Mouse (Mus musculus) limb, embryonic 11.5 days (tissue): ENCODE measurements at regions not wholly inside any gene's neighbourhood (a gene's known extent, or its start where the extent isn't known, plus 50 kb on each side); places are given as distances from the start of the nearest gene placed in this dataset.

Experiments
- ATAC-seq: fragments of 200-750 bp; cut with Nextera tagmentation; 2 replicates; pipeline ENCODE4 v1.8.0; 2017; ENCODE audit warnings: low read depth; ENCODE audit not compliant: insufficient number of reproducible peaks, low FRiP score, low TSS enrichment
- DNase-seq: peaks from one replicate; pipeline ENCODE4 v3.0.0-alpha.2; 2015; ENCODE audit warnings: low spot score
- H3K27ac ChIP-seq: fragments of 300-500 bp; sonication (generic); replicated peaks from 2 replicates; pipeline ENCODE4 v1.5.1; 2014; ENCODE audit warnings: low read depth, mild to moderate bottlenecking, low read length
- H3K27me3 ChIP-seq: fragments of 300-500 bp; sonication (generic); 2 replicates; pipeline ENCODE4 v1.6.1; 2014; ENCODE audit warnings: mild to moderate bottlenecking, low read length, mixed read lengths; ENCODE audit not compliant: control insufficient read depth, insufficient read depth
- H3K36me3 ChIP-seq: fragments of 300-500 bp; sonication (generic); 2 replicates; pipeline ENCODE4 v1.6.1; 2014; ENCODE audit warnings: mild to moderate bottlenecking, low read length, moderate library complexity, mixed read lengths; ENCODE audit not compliant: control insufficient read depth, insufficient read depth
- H3K4me1 ChIP-seq: fragments of 300-500 bp; sonication (generic); 2 replicates; pipeline ENCODE4 v1.6.1; 2014; ENCODE audit warnings: low read length, mixed read lengths; ENCODE audit not compliant: control insufficient read depth, insufficient read depth
- H3K4me2 ChIP-seq: fragments of 300-500 bp; sonication (generic); 2 replicates; pipeline ENCODE4 v1.6.1; 2014; ENCODE audit warnings: low read depth, mild to moderate bottlenecking, moderate library complexity; ENCODE audit not compliant: severe bottlenecking
- H3K4me3 ChIP-seq: fragments of 300-500 bp; sonication (generic); 2 replicates; pipeline ENCODE4 v1.5.1; 2014; ENCODE audit warnings: low read depth, low read length
- H3K9ac ChIP-seq: fragments of 300-500 bp; sonication (generic); 2 replicates; pipeline ENCODE4 v1.6.1; 2014; ENCODE audit warnings: mild to moderate bottlenecking, low read length
- H3K9me3 ChIP-seq: fragments of 300-500 bp; sonication (generic); 2 replicates; pipeline ENCODE4 v1.6.1; 2016; ENCODE audit warnings: low read length; ENCODE audit not compliant: control insufficient read depth
- WGBS: fragments of 180-500 bp; shearing (Covaris S2); extraction: QIAGEN DNeasy Blood & Tissue Kit; methylation state at CpG from one replicate; pipeline ENCODE4 v1.1.7; 2014; 5-methylcytosine and 5-hydroxymethylcytosine counted together

- no peak overlapping the region for H3K27ac ChIP-seq
- no peak for DNase-seq
- no peaks in the 10 kb centered on the region for H3K27me3 ChIP-seq
- H3K4me2 ChIP-seq, result no peak overlapping the region
- no peak for ATAC-seq
- no peak overlapping the region for H3K4me3 ChIP-seq
- no peaks in the 10 kb centered on the region for H3K9me3 ChIP-seq
- H3K4me1 ChIP-seq, result no peaks in the 10 kb centered on the region
- 40% methylated on average over 2 of the region's 2 CpGs for WGBS
- H3K36me3 ChIP-seq, result no peaks in the 10 kb centered on the region
- H3K9ac ChIP-seq, result no peak overlapping the region
Measured at GRCm38 (mm10) chr14:71660166-71660565, 831.5 kb downstream of the Gm9195 start.

- DNase-seq (no peak), ATAC-seq (no peak)
- whole genome bisulfite sequencing, result 41% methylated on average over 3 of the region's 3 CpGs
Measured at GRCm38 (mm10) chr14:71654785-71655627, 836.6 kb downstream of the Gm9195 start.

GRCm38 (mm10) chr14:71642536-71642935 is 849.1 kb downstream of the Gm9195 start:
- no peak overlapping the region for H3K4me2 ChIP-seq
- no peaks in the 10 kb centered on the region for H3K36me3 ChIP-seq
- H3K4me3 ChIP-seq, result no peak overlapping the region
- WGBS, result 98% methylated on average over 1 of the region's 1 CpGs
- H3K27me3 ChIP-seq, result no peaks in the 10 kb centered on the region
- no peak for DNase-seq
- no peaks in the 10 kb centered on the region for H3K9me3 ChIP-seq
- H3K4me1 ChIP-seq, result no peaks in the 10 kb centered on the region
- no peak for ATAC-seq
- H3K27ac ChIP-seq, result no peak overlapping the region
- H3K9ac ChIP-seq, result no peak overlapping the region

More at GRCm38 (mm10) chr14:71654785-71655627, 836.6 kb downstream of the Gm9195 start:
- Histone ChIP-seq H3K4me1 (no peaks in the 10 kb centered on the region), H3K4me3 (no peak overlapping the region), H3K4me2 (no peak overlapping the region), H3K9me3 (no peaks in the 10 kb centered on the region), H3K27me3 (no peaks in the 10 kb centered on the region), H3K36me3 (no peaks in the 10 kb centered on the region), H3K27ac (no peak overlapping the region), H3K9ac (no peak overlapping the region)

- H3K4me2 ChIP-seq, result no peak overlapping the region
- no peaks in the 10 kb centered on the region for H3K9me3 ChIP-seq
- WGBS, result 90% methylated on average over 1 of the region's 1 CpGs
- ATAC-seq (no peak), DNase-seq (no peak)
- no peaks in the 10 kb centered on the region for H3K36me3 ChIP-seq
- no peak overlapping the region for H3K4me3 ChIP-seq
- H3K27me3 ChIP-seq, result no peaks in the 10 kb centered on the region
- no peak overlapping the region for H3K27ac ChIP-seq
- H3K4me1 ChIP-seq, result no peaks in the 10 kb centered on the region
- no peak overlapping the region for H3K9ac ChIP-seq
Measured at GRCm38 (mm10) chr14:71639083-71639482, 852.6 kb downstream of the Gm9195 start.

GRCm38 (mm10) chr14:71635091-71635490 is 856.5 kb downstream of the Gm9195 start:
- DNase-seq (no peak), ATAC-seq (no peak)
- H3K27me3 ChIP-seq, result no peaks in the 10 kb centered on the region
- whole genome bisulfite sequencing, result 97% methylated on average over 1 of the region's 1 CpGs
- no peaks in the 10 kb centered on the region for H3K4me1 ChIP-seq
- H3K4me2 ChIP-seq, result no peak overlapping the region
- no peak overlapping the region for H3K27ac ChIP-seq
- no peaks in the 10 kb centered on the region for H3K9me3 ChIP-seq
- no peak overlapping the region for H3K4me3 ChIP-seq
- no peak overlapping the region for H3K9ac ChIP-seq
- no peaks in the 10 kb centered on the region for H3K36me3 ChIP-seq

DNA sequence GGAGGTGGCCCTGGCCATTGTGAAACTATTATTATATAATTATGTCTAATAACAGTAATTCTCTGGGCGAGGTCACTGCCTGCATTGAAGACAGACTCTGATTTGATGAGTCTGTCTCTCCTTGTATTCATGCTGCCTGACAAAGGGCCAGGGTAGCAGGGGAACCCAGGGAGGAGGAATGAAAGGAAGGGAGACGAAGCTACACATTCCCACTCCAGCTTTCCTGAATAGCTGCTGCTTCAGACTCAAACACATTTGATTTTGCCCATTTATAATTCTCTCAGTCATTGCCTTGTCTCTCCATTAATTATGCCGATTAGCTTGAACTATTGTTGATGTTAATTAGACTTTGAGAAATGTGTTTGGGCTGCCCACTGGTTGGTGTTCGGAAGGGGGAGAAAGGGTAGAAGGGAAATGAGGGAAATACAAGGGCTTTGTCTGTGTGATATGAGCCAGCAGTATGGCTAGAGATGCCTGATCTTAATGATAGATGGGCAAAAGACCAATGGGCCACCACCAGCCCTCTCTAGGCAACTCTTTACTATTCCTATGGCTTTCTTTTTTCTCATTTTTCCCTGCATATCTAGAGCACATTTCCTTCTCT is 881.8 kb downstream of the Gm9195 start:
- Histone ChIP-seq H3K9ac (no peak overlapping the region), H3K4me1 (no peaks in the 10 kb centered on the region), H3K36me3 (no peaks in the 10 kb centered on the region), H3K9me3 (no peaks in the 10 kb centered on the region), H3K4me2 (no peak overlapping the region), H3K4me3 (no peak overlapping the region), H3K27me3 (no peaks in the 10 kb centered on the region), H3K27ac (no peak overlapping the region)
- 89% methylated on average over 4 of the region's 4 CpGs for WGBS
- ATAC-seq (no peak), DNase-seq (no peak)

DNA sequence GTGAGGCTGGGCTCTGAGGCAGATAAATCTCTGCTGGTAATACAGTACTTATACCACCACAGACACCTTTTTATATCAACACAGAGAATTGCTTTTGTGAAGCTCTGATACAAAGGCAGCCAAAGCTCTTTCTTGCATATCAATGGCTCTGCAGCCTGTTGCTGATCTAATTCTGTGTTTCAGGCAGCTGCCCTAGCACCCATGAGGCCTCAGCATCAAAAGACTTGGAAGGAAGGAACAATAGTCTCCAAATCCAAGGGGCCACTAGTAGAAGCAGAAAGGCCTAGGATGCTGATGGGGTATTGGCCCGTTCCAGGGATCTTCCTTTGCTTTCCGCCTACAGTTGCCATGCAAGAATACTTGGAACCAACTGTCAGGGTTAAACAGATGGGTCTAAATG is 887.9 kb downstream of the Gm9195 start:
- Histone ChIP-seq H3K4me2 (no peak overlapping the region), H3K9me3 (no peaks in the 10 kb centered on the region), H3K36me3 (no peaks in the 10 kb centered on the region), H3K9ac (no peak overlapping the region), H3K27ac (no peak overlapping the region), H3K4me1 (no peaks in the 10 kb centered on the region), H3K27me3 (no peaks in the 10 kb centered on the region), H3K4me3 (no peak overlapping the region)
- ATAC-seq, result no peak
- DNase-seq, result no peak
- 79% methylated on average over 2 of the region's 2 CpGs for WGBS

- ATAC-seq, result no peak
- Histone ChIP-seq H3K27ac (no peak overlapping the region), H3K27me3 (no peaks in the 10 kb centered on the region), H3K4me1 (no peaks in the 10 kb centered on the region), H3K9me3 (no peaks in the 10 kb centered on the region), H3K36me3 (no peaks in the 10 kb centered on the region), H3K4me2 (no peak overlapping the region), H3K9ac (no peak overlapping the region), H3K4me3 (no peak overlapping the region)
- DNase-seq, result no peak
- WGBS, result 83% methylated on average over 3 of the region's 3 CpGs
Measured at GRCm38 (mm10) chr14:71597859-71598258, 893.8 kb downstream of the Gm9195 start.
